Mouse (Mus musculus): ENCODE data around the gene Fdxr. TPM values are rescaled to one million over a fixed set of nuclear protein-coding genes. Genes with fewer than 3 reads are reported as not detected.

Fdxr gene
- total and polyA plus RNA-seq, 2 experiments from 2014 or later: 16.4 to 18.6 TPM

- no peak for DNase-seq
- Histone ChIP-seq H3K27me3 (ENCODE audit: insufficient read depth, low read length) (no peaks in the 10 kb centered on the region), H3K4me2 (ENCODE audit: low read depth) (peak overlapping the region; percentile 78), H3K4me1 (ENCODE audit: insufficient read depth) (0 out of 2 replicates have a peak, but pooled peaks cover 6% of the 10 kb centered on the region), H3K36me3 (ENCODE audit: insufficient read depth) (peaks cover 6% of the 10 kb centered on the region; the same call in 1 of the 2 replicates), H3K4me3 (ENCODE audit: low read depth, low read length) (no peak overlapping the region), H3K27ac (ENCODE audit: low read depth, low read length) (no peak overlapping the region), H3K9ac (no peak overlapping the region), H3K9me3 (ENCODE audit: low read length) (no peaks in the 10 kb centered on the region)
- TF ChIP-seq CTCF (IDR thresholded peaks at IDR 0.05; ENCODE audit: low read depth): no peak
- 88% methylated on average over 6 of the region's 6 CpGs for WGBS
- ATAC-seq: no peak
Observed at GRCm38 (mm10) chr11:115275509-115275908, 1.3 kb downstream of the Fdxr start.

- Histone ChIP-seq H3K9ac (no peak overlapping the region), H3K4me3 (ENCODE audit: low read depth, low read length) (no peak overlapping the region), H3K9me3 (ENCODE audit: low read length) (no peaks in the 10 kb centered on the region), H3K27me3 (ENCODE audit: insufficient read depth, low read length) (no peaks in the 10 kb centered on the region), H3K27ac (ENCODE audit: low read depth, low read length) (no peak overlapping the region), H3K4me1 (ENCODE audit: insufficient read depth) (0 out of 2 replicates have a peak, but pooled peaks cover 6% of the 10 kb centered on the region), H3K36me3 (ENCODE audit: insufficient read depth) (peaks cover 6% of the 10 kb centered on the region; the same call in 1 of the 2 replicates), H3K4me2 (ENCODE audit: low read depth) (no peak overlapping the region)
- no peak for DNase-seq
- no peak for ATAC-seq
- WGBS: 96% methylated on average over 6 of the region's 6 CpGs
- no peak for TF ChIP-seq CTCF (IDR thresholded peaks at IDR 0.05; ENCODE audit: low read depth)
Observed at GRCm38 (mm10) chr11:115274771-115275170, 2.1 kb downstream of the Fdxr start.

- H3K4me1 ChIP-seq (ENCODE audit: insufficient read depth): 0 out of 2 replicates have a peak, but pooled peaks cover 6% of the 10 kb centered on the region
- H3K4me3 ChIP-seq (ENCODE audit: low read depth, low read length): no peak overlapping the region
- no peak overlapping the region for H3K4me2 ChIP-seq (ENCODE audit: low read depth)
- WGBS: 93% methylated on average over 7 of the region's 7 CpGs
- no peak for DNase-seq
- ATAC-seq: no peak
- peaks cover 11% of the 10 kb centered on the region for H3K36me3 ChIP-seq (ENCODE audit: insufficient read depth)
- no peak for TF ChIP-seq CTCF (IDR thresholded peaks at IDR 0.05; ENCODE audit: low read depth)
- no peaks in the 10 kb centered on the region for H3K27me3 ChIP-seq (ENCODE audit: insufficient read depth, low read length)
- no peak overlapping the region for H3K27ac ChIP-seq (ENCODE audit: low read depth, low read length)
- no peak overlapping the region for H3K9ac ChIP-seq
- H3K9me3 ChIP-seq (ENCODE audit: low read length): no peaks in the 10 kb centered on the region
Observed at GRCm38 (mm10) chr11:115274178-115274577, 2.7 kb downstream of the Fdxr start.

GRCm38 (mm10) chr11:115273735-115274134, 3.1 kb downstream of the Fdxr start:
- no peak for ATAC-seq
- no peak overlapping the region for H3K4me3 ChIP-seq (ENCODE audit: low read depth, low read length)
- WGBS: 75% methylated on average over 7 of the region's 7 CpGs

GRCm38 (mm10) chr11:115272894-115273498, 3.9 kb downstream of the Fdxr start:
- H3K36me3 ChIP-seq (ENCODE audit: insufficient read depth): peaks cover 23% of the 10 kb centered on the region
- ATAC-seq: no peak
- 0 out of 2 replicates have a peak, but pooled peaks cover 6% of the 10 kb centered on the region for H3K4me1 ChIP-seq (ENCODE audit: insufficient read depth)
- H3K27ac ChIP-seq (ENCODE audit: low read depth, low read length): no peak overlapping the region
- TF ChIP-seq CTCF (IDR thresholded peaks at IDR 0.05; ENCODE audit: low read depth): no peak
- H3K9ac ChIP-seq: no peak overlapping the region
- DNase-seq: no peak
- no peak overlapping the region for H3K4me2 ChIP-seq (ENCODE audit: low read depth)
- H3K4me3 ChIP-seq (ENCODE audit: low read depth, low read length): no peak overlapping the region
- no peaks in the 10 kb centered on the region for H3K9me3 ChIP-seq (ENCODE audit: low read length)
- peaks cover 6% of the 10 kb centered on the region for H3K27me3 ChIP-seq (ENCODE audit: insufficient read depth, low read length)
- 75% methylated on average over 10 of the region's 10 CpGs for WGBS

More at GRCm38 (mm10) chr11:115273735-115274134, 3.1 kb downstream of the Fdxr start:
- H3K9ac ChIP-seq: no peak overlapping the region
- H3K36me3 ChIP-seq (ENCODE audit: insufficient read depth): peaks cover 16% of the 10 kb centered on the region
- H3K27me3 ChIP-seq (ENCODE audit: insufficient read depth, low read length): no peaks in the 10 kb centered on the region
- H3K4me1 ChIP-seq (ENCODE audit: insufficient read depth): 0 out of 2 replicates have a peak, but pooled peaks cover 6% of the 10 kb centered on the region
- no peak for TF ChIP-seq CTCF (IDR thresholded peaks at IDR 0.05; ENCODE audit: low read depth)
- H3K27ac ChIP-seq (ENCODE audit: low read depth, low read length): no peak overlapping the region
- no peak overlapping the region for H3K4me2 ChIP-seq (ENCODE audit: low read depth)
- no peaks in the 10 kb centered on the region for H3K9me3 ChIP-seq (ENCODE audit: low read length)
- no peak for DNase-seq

- no peak for DNase-seq
- Histone ChIP-seq H3K9me3 (ENCODE audit: low read length) (no peaks in the 10 kb centered on the region), H3K4me3 (ENCODE audit: low read depth, low read length) (no peak overlapping the region), H3K9ac (no peak overlapping the region), H3K27ac (ENCODE audit: low read depth, low read length) (no peak overlapping the region), H3K36me3 (ENCODE audit: insufficient read depth) (peaks cover 24% of the 10 kb centered on the region), H3K27me3 (ENCODE audit: insufficient read depth, low read length) (peaks cover 13% of the 10 kb centered on the region), H3K4me1 (ENCODE audit: insufficient read depth) (0 out of 2 replicates have a peak, but pooled peaks cover 6% of the 10 kb centered on the region), H3K4me2 (ENCODE audit: low read depth) (no peak overlapping the region)
- no peak for ATAC-seq
- TF ChIP-seq CTCF (IDR thresholded peaks at IDR 0.05; ENCODE audit: low read depth): no peak
- 69% methylated on average over 10 of the region's 10 CpGs for WGBS
Observed at GRCm38 (mm10) chr11:115271481-115271880, 5.4 kb downstream of the Fdxr start.

- DNase-seq (no peak), ATAC-seq (no peak)
- H3K9ac ChIP-seq: no peak overlapping the region
- no peak overlapping the region for H3K4me3 ChIP-seq (ENCODE audit: low read depth, low read length)
- H3K9me3 ChIP-seq (ENCODE audit: low read length): no peaks in the 10 kb centered on the region
- H3K36me3 ChIP-seq (ENCODE audit: insufficient read depth): peaks cover 24% of the 10 kb centered on the region
- H3K4me1 ChIP-seq (ENCODE audit: insufficient read depth): 0 out of 2 replicates have a peak, but pooled peaks cover 1% of the 10 kb centered on the region
- H3K27ac ChIP-seq (ENCODE audit: low read depth, low read length): no peak overlapping the region
- 86% methylated on average over 9 of the region's 9 CpGs for WGBS
- no peak overlapping the region for H3K4me2 ChIP-seq (ENCODE audit: low read depth)
- TF ChIP-seq CTCF (IDR thresholded peaks at IDR 0.05; ENCODE audit: low read depth): no peak
- peaks cover 17% of the 10 kb centered on the region for H3K27me3 ChIP-seq (ENCODE audit: insufficient read depth, low read length)
Observed at GRCm38 (mm10) chr11:115271052-115271451, 5.8 kb downstream of the Fdxr start.

Data from forebrain, postnatal 0 days (tissue).